Mouse (Mus musculus) myocyte (in vitro differentiated cells): ENCODE measurements at regions not wholly inside any gene's neighbourhood (a gene's known extent, or its start where the extent isn't known, plus 50 kb on each side); places are given as distances from the start of the nearest gene placed in this dataset.

Source experiments
- CEBPB ChIP-seq: IDR thresholded peaks from 2 replicates; pipeline ENCODE4 v1.6.1; 2011; ENCODE audit warnings: mild to moderate bottlenecking, moderate library complexity; ENCODE audit not compliant: poor library complexity, insufficient read depth, severe bottlenecking
- E2F4 ChIP-seq: IDR thresholded peaks from one replicate; pipeline ENCODE4 v1.6.1; 2011; ENCODE audit warnings: mild to moderate bottlenecking, control low read depth, moderate library complexity; ENCODE audit not compliant: insufficient read depth
- MYOD1 ChIP-seq, 3 experiments: IDR thresholded peaks; one replicate each; pipeline ENCODE4 v1.6.1; 2011; ENCODE audit warnings: control low read depth in 2 of 3, low read depth in 2 of 3, mild to moderate bottlenecking in 2 of 3, moderate library complexity in 1 of 3; ENCODE audit not compliant: insufficient read length in 2 of 3, control insufficient read depth in 1 of 3
- POLR2A ChIP-seq: IDR thresholded peaks from one replicate; pipeline ENCODE4 v1.6.1; 2011; ENCODE audit warnings: low read depth, mild to moderate bottlenecking, control low read depth, moderate library complexity; ENCODE audit not compliant: insufficient read length
- TCF12 ChIP-seq: IDR thresholded peaks from one replicate; pipeline ENCODE4 v1.6.1; 2011; ENCODE audit warnings: mild to moderate bottlenecking, control low read depth; ENCODE audit not compliant: poor library complexity, insufficient read depth, severe bottlenecking

GRCm38 (mm10) chr10:123888681-123889172 is 624.9 kb downstream of the Fam19a2 start:
- TF ChIP-seq POLR2A (no peak), TCF12 (no peak), MYOD1 (IDR thresholded peaks at IDR 0.05; ENCODE audit: control insufficient read depth in 1 of 3, insufficient read length in 2 of 3, low read depth in 2 of 3) (no peak), E2F4 (no peak), CEBPB (no peak)
